24 mouse cellular contexts compared by ENCODE assay signal in the genomic region with DNA sequence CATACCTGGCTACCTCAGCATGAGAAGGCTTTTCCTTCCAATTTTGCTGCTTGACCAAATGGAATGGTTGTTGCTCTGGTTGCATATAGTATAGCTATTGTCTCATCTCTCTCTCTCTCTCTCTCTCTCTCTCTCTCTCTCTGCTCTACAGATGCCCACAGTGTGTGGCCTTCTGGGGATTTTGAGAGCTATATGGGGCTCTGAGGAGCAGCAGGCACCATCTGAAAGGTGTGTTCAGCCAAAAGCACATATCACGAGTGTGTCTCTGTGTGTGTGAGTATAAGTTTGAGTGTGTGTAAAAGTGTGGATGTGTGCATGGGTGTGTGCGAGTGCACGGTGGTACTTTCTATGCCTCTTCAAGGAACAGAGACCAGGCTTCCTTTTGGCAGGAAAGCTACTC. TPM values are rescaled to one million over a fixed set of nuclear protein-coding genes. Genes with fewer than 3 reads are reported as not detected.
DNase-seq lines count a peak whose midpoint lies in the region; ATAC-seq lines count a peak whose summit lies in the region.
"Had no signal": no experiment of that assay in that cellular context is flagged by ENCODE, and none has a peak within 500 bp of the region (broad histone marks: within the 10 kb centered on the region; RNA-seq: fewer than 3 reads in every experiment).

No protein-coding gene starts in this region.

- peak; percentile 22 for DNase-seq in embryo, embryonic 10.5 days (ENCODE audit: low spot score)
- no peak for DNase-seq in embryo, embryonic 11 days
- peak; percentile 21 for DNase-seq in neural tube, embryonic 10.5 days (ENCODE audit: extremely low spot score, low spot score)
- DNase-seq in urinary bladder, adult 2 months (ENCODE audit: low spot score) = no peak
- no peak for DNase-seq in ovary, postnatal 10 days (ENCODE audit: low spot score)
- DNase-seq: adrenal gland, adult 8-10 months; adrenal gland, postnatal 36 days; B cell, adult 2 months; cerebellum, adult 11 months; cerebellum, adult 8-10 months; gastrocnemius, postnatal 10 days; heart, adult 2 months had no signal

- H3K36me3 ChIP-seq in neural tube, embryonic 15.5 days = no peaks in the 10 kb centered on the region
- H3K36me3 ChIP-seq in midbrain, embryonic 13.5 days = no peaks in the 10 kb centered on the region
- H3K36me3 ChIP-seq: forebrain, embryonic 10.5 days; G1E; heart, embryonic 15.5 days; hindbrain, embryonic 10.5 days; hindbrain, embryonic 15.5 days had no signal

- no peak for ATAC-seq in neural tube, embryonic 15.5 days (ENCODE audit: low FRiP score)
- ATAC-seq in midbrain, embryonic 13.5 days = no peak
- ATAC-seq: CD4-positive, CD25-positive, alpha-beta regulatory T cell, adult 4 months; forebrain, embryonic 14.5 days had no signal

- H3K4me1 ChIP-seq in neural tube, embryonic 15.5 days = peaks cover 23% of the 10 kb centered on the region
- H3K4me1 ChIP-seq in midbrain, embryonic 13.5 days (replicated peaks) = peaks cover 35% of the 10 kb centered on the region

- H3K4me2 ChIP-seq in neural tube, embryonic 15.5 days = no peak overlapping the region
- peak overlapping the region; percentile 22 for H3K4me2 ChIP-seq in midbrain, embryonic 13.5 days (replicated peaks)
- H3K4me2 ChIP-seq: heart, embryonic 11.5 days; heart, embryonic 15.5 days; hindbrain, embryonic 15.5 days had no signal

- peaks cover 79% of the 10 kb centered on the region for H3K27me3 ChIP-seq in neural tube, embryonic 15.5 days (replicated peaks)
- H3K27me3 ChIP-seq in midbrain, embryonic 13.5 days = peaks cover 79% of the 10 kb centered on the region

- no peak overlapping the region for H3K4me3 ChIP-seq in neural tube, embryonic 15.5 days (replicated peaks)
- 0 out of 2 replicates have a peak overlapping the region, but pooled peaks have one; percentile 6 for H3K4me3 ChIP-seq in midbrain, embryonic 13.5 days (replicated peaks)
- H3K4me3 ChIP-seq: erythroblast, embryonic 14.5 days; forebrain, embryonic 10.5 days; heart, adult 2 months; heart, embryonic 15.5 days; hindbrain, embryonic 10.5 days; hindbrain, embryonic 15.5 days had no signal

- no peak overlapping the region for H3K27ac ChIP-seq in neural tube, embryonic 15.5 days (replicated peaks)
- H3K27ac ChIP-seq in midbrain, embryonic 13.5 days = peak overlapping the region; percentile 61
- H3K27ac ChIP-seq: forebrain, embryonic 10.5 days; heart, adult 2 months; heart, embryonic 15.5 days; hindbrain, embryonic 10.5 days; hindbrain, embryonic 15.5 days had no signal

- no peaks in the 10 kb centered on the region for H3K9me3 ChIP-seq in neural tube, embryonic 15.5 days (replicated peaks)
- H3K9me3 ChIP-seq in midbrain, embryonic 13.5 days = no peaks in the 10 kb centered on the region
- H3K9me3 ChIP-seq: forebrain, embryonic 10.5 days; G1E; heart, embryonic 15.5 days; hindbrain, embryonic 10.5 days; hindbrain, embryonic 15.5 days had no signal

- 19% methylated on average over 3 of the region's 3 CpGs for WGBS in neural tube, embryonic 15.5 days
- WGBS in midbrain, embryonic 13.5 days = 32% methylated on average over 3 of the region's 3 CpGs

- no peak overlapping the region for H3K9ac ChIP-seq in neural tube, embryonic 15.5 days (replicated peaks)
- H3K9ac ChIP-seq in midbrain, embryonic 13.5 days (replicated peaks) = no peak overlapping the region
- H3K9ac ChIP-seq: heart, embryonic 15.5 days; hindbrain, embryonic 15.5 days had no signal

RNA-seq across cellular contexts. Expression of gene En2, which starts 45.9 kb away (rescaled TPM):
- polyA plus RNA-seq in neural tube, embryonic 15.5 days (2015; fragmentation: Nextera tagmentation; extraction: Ambion mirVana) = not detected in 2 replicates
- polyA plus RNA-seq in midbrain, embryonic 13.5 days (2015; fragmentation: Nextera tagmentation; extraction: Ambion mirVana) = 1.9 and 2.2 TPM in 2 replicates
- not detected in 2 replicates for polyA plus RNA-seq in urinary bladder, adult 2 months (2012; rRNA removed)
- polyA plus RNA-seq: CD4-positive, CD25-positive, alpha-beta regulatory T cell, adult 4 months; embryonic facial prominence, embryonic 14.5 days; erythroblast, embryonic 14.5 days; forebrain, embryonic 10.5 days; forebrain, embryonic 14.5 days; G1E; heart, adult 2 months; heart, embryonic 11.5 days; heart, embryonic 15.5 days had no signal

RNA-seq across cellular contexts. Expression of gene Insig1, which starts 48.4 kb away (rescaled TPM):
- polyA plus RNA-seq in neural tube, embryonic 15.5 days (2015; fragmentation: Nextera tagmentation; extraction: Ambion mirVana) = 62.8 and 71.6 TPM in 2 replicates
- polyA plus RNA-seq in midbrain, embryonic 13.5 days (2015; fragmentation: Nextera tagmentation; extraction: Ambion mirVana) = 87.8 and 97.1 TPM in 2 replicates
- polyA plus RNA-seq in urinary bladder, adult 2 months (2012; rRNA removed) = 38.1 and 51.8 TPM in 2 replicates

Comparison
In these comparisons a context has a peak if more than half of its experiments do, and no peak if none do; other contexts are left out.
1. DNase-seq: peak in embryo, embryonic 10.5 days (single experiment) and neural tube, embryonic 10.5 days (single experiment); none in embryo, embryonic 11 days (single experiment), urinary bladder, adult 2 months (single experiment) and ovary, postnatal 10 days (single experiment).